Mouse (Mus musculus) c-Kit-positive CD71-positive TER-119-negative erythroid progenitor cells, embryonic 14.5 days (primary cell): ENCODE data around the gene Ahsa2.
"Not testable (repeated sequence)": the region's sequence is repeated elsewhere in the genome, so short reads cannot be mapped to it uniquely, and the experiment has no call there.

Experiments used
- DNase-seq: peaks from one replicate; pipeline ENCODE4 v3.0.0-alpha.2; 2013; ENCODE audit warnings: low read depth

The Ahsa2 gene

DNA sequence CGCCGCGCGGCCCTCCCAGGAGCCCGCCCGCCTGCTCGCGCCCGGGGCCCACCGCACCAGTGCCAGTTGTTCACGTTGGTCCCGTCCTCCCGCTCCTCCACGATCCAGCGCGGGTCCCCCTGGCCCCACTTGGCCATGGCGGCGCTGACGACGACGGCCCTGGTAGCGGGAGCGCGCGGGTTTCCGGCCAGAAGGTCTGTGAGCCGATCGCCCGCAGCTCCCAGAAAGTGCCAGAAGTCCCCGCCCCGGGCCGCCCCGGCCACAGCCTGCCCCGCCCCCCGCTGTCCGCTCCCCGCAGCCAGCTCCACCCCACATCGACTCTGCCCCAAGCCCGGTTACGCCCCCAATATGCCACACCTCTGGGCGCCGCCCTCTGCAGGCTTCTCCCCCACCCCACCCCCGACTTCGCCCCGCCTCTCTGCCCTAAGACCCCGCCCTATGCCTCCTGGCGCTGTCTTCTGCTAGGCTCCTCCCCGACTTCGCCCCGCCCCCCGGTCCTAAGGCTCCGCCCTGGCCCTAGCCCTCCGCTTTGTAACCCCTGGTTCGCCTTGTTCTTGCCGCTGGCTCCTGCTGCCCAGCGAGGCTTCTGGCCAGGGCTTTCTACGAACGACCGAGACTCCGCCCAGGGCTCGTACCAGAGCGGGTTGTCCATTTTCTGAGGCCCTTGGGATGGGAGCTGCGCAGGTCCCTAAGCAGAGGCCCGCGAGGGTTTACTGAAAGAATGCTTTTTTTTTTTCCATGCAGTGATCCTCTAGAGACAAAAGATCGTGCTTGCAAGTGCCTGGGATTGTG lies at the start of gene Ahsa2:
Gene Ahsa2, minus strand, starts transcription at position 313 of the 792 bp plus-strand sequence.
- peak; percentile 89 for DNase-seq

DNA sequence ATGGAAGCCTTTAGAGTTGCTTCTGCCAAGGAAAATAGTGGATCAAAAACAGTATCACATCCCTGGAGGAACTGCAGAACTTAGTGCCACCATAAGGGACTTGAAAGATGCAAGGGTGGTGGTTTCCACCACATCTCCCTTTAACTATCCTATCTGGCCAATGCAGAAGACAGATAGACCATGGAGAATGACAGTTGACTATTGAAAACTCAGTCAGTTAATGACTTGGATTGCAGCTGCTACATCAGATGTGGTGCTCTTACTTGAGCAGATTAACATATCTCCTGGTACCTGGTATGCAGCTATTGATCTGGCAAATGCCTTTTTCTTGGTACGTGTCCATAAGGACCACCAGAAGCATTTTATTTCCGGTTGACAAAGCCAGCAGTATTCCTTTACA lies 39.6 kb upstream of the Ahsa2 start:
- no peak for DNase-seq

DNA sequence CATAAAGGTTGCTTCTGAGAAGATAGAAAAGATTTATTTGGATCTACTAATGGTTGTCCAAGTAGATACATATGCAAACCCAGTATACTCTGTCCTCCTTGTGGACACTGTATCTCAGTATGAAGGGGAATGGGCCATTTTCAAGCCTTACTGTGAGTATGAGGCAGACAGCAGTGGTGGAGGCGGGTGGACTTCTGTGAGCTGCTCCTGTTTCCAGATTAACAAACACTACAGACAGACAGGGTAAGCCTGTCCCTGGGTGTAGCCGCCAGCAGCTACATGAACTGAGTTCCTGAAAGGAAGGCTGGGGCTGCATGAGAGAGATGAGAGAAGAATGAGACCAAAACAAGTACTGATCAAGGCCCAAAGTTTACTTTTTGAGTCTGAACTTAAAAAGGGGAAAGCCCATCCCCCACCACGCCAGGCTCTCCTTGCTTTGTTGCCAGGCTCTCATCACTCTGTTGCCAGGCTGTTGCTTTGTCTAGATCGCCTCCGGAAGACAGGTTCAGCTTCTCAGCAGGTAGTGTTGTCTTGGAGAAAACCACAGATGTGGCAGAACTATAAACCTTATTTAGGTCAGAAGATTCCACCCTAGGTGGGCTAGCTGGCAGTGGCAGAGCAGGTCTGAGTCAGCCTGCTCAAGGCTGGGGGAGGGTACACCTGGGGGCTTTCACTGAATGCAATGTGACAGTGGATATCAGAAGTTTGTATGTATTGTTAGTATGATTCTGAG lies 22.8 kb upstream of the Ahsa2 start, which contains the start of gene 1700093K21Rik:
Gene 1700093K21Rik, minus strand, starts transcription at position 683 of the 733 bp plus-strand sequence.
- no peak for DNase-seq

DNA sequence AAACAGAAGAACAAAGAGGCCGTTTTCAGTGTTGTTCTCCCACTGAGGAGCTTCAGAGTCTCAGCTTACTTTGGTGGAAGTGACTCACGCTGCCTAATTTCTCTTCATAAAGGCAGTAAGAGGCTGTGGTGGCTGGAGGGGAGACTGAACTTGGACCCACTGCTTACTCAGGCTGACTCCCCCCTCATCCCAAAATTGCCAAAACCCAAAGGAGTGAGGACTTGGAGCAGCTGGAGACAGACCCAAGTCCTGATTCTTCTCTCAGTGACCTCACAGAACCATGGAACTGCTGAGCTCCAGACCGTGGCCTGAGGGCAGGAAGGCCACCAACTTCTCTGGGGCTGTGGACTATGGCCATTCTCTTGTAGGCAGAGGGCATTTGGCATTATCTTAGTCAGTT lies 21.2 kb upstream of the Ahsa2 start:
- DNase-seq = no peak

DNA sequence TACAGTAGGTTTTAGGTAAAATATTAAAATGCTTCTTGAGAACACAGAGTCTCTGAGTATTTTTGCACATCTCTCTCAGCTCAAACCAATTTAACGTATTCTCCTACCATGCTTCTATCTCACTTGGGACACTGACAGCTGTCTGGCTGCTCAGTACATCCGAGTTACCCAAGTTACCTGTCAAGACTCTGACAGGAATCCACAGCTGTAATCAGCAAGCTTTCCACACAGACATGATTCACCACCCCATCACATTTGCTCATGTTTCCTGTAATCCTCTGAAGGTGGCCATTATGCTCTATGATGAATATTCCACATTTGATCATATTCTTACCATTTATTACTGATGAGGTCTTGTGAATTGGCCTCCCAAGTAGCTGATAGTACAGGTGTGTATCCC lies 17.5 kb upstream of the Ahsa2 start:
- DNase-seq = no peak

DNA sequence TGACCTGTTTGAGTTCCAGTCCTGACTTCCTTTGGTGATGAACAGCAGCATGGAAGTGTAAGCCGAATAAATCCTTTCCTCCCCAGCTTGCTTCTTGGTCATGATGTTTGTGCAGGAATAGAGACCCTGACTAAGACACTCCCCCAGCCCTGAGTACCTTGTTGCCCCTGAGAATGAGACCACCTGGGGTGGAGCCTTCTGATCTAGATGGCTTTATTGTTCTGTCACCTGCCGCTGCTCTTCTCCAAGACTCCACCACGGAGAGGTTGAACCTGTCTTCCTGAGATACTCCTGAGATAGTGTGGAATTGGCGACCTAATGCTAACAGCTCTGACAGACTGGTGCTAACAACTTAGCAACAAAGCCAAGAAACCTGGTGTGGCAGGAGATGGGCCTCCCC lies 17.0 kb upstream of the Ahsa2 start:
- not testable (repeated sequence) for DNase-seq

GRCm38 (mm10) chr11:23504801-23505200 lies 7.0 kb upstream of the Ahsa2 start:
- not testable (repeated sequence) for DNase-seq

DNA sequence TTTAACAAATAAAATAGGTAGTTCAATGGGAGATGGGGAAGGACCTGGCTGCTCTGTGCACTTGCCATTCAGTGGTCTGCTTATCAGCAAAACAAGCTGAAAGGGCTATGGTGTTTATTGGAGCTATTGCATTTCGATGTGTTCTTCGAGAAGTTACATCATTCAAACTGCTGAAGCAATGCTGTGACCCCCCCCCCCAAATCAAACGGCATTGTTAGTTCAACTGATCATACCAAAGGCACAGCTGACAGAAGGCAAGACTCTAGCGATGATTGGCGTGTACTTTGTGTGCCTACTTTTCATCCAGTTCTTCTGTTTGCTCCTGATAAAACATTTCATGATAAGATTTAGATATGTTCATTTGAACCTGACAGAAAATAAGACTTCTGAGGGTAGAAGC lies 779 bp upstream of the Ahsa2 start:
- DNase-seq = peak; percentile 33

GRCm38 (mm10) chr11:23497335-23497717 lies 504 bp downstream of the Ahsa2 start:
- DNase-seq = peak; percentile 44

- DNase-seq = no peak
Observed at GRCm38 (mm10) chr11:23496661-23497060, 1.2 kb downstream of the Ahsa2 start.

DNA sequence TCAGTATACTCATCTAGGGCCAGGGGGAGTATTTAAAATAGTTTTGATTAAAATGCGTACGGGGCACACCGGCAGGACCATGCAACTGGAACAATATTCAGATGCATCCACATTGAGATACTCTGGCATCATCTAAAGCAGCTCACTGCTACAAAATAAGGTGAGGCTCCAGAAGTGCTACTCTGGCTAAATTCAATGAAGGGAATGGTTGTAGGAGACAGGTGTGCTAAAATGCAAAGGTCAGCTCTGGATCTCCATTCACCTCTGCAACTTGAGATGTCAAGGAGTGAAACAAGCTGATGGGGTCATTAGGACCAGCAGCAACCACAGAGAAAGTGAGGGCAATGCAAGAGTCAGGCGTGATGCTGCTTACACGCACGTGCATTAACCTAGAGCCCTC lies 2.6 kb downstream of the Ahsa2 start:
- no peak for DNase-seq

DNA sequence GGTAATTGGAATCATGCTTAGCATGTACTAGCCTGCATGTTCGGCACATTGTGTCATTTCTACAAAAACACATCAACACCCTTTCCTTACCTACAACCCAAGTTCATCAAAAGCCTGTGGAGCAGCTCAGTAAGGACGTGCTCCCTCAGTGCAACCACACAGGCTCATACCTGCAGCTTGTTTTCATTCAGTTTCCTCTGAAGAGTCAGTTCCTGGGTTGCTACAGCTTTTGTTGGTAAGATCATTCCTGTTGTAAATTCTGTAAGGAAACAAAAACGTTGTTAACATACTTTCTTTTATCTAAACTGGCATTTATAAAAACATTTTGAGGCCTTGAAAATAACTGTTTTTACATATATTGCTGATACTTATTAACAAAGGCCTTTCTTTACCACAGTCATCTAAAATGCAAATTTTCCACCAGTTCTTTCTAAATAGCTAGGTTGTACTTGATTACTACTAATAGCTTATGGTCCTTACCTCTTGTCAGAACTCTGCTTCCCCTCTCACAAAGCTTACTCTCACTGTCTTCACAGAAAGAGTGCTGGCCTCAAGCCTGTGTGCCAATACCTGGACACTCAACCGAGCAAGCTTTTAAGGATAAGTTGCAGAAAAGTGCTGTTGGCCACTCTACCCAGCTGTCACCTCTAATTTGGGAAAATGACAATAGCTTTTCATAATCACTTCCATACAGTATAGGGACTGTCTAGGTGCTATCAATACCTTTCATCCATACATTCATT lies 5.6 kb downstream of the Ahsa2 start:
- DNase-seq = no peak

- no peak for DNase-seq
Observed at GRCm38 (mm10) chr11:23489955-23490354, 7.9 kb downstream of the Ahsa2 start.

GRCm38 (mm10) chr11:23465862-23466261 lies 32.0 kb downstream of the Ahsa2 start:
- DNase-seq = not testable (repeated sequence)
